Mouse (Mus musculus): ENCODE measurements around the gene Exosc9.
A peak's percentile ranks its signal among the peaks of the same experiment; 100 is the strongest.
"Not testable (repeated sequence)": the region's sequence is repeated elsewhere in the genome, so short reads cannot be mapped to it uniquely, and the experiment has no call there.

Gene Exosc9

DNA sequence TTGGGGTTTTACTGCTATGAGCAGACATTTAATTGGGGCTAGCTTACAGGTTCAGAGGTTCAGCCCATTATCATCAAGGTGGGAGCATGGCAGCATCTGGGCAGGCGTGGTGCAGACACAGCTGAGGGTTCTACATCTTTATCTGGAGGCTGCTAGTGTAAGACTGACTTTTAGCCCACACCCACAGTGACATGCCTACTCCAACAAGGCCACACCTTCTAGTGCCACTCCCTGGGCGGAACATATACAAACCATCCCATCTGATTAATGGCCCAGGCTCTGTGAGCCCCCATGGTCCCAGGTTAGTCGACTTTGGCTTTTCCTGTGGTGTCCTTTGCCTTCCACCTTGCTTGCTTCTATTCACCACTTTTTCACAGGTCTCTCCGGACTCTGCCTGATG is 7.2 kb downstream of the Exosc9 start:
- DNase-seq: no peak

DNA sequence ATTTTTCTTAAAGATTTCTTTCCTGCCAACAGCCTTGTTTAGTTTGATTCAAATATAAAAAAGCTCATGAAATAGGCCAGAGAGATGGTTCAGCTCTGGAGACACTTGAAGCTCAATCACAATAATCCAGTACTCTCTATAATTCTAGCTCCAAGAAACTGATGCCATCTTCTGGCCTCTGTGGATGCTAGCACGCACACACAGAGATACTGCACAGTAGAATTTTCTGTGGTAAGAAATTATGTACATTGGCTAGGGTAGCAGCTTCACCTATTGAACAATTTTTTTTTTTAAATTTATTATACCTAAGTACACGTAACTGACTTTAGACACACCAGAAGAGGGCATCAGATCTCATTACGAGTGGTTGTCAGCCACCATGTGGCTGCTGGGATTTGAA is 11.3 kb downstream of the Exosc9 start:
- DNase-seq: no peak

GRCm38 (mm10) chr3:36569836-36570235 is 17.4 kb downstream of the Exosc9 start:
- no peak for DNase-seq

GRCm38 (mm10) chr3:36571361-36571826 is 19.0 kb downstream of the Exosc9 start:
- DNase-seq: no peak

- peak; percentile 98 for DNase-seq
These were observed 19.5 kb downstream of the Exosc9 start, which contains the start of gene Ccna2 for GRCm38 (mm10) chr3:36571827-36572378. TSS of gene Ccna2 (minus strand) at chr3:36572150.

- no peak for DNase-seq
These were observed 46.4 kb downstream of the Exosc9 start for GRCm38 (mm10) chr3:36598811-36599210.

DNA sequence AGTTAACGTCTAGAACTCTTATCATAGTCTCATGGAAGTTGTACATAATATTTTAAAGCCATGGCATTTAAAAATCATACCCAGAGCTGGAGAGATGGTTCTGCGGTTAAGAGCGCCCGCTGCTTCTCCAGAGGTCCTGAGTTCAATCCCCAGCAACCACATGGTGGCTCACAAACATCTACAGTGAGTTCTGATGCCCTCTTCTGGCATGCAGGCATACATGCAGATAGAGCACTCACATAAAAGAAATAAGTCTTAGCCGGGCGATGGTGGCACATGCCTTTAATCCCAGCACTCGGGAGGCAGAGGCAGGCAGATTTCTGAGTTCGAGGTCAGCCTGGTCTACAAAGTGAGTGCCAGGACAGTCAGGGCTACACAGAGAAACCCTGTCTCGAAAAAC is 47.4 kb downstream of the Exosc9 start:
- DNase-seq: not testable (repeated sequence)

DNA sequence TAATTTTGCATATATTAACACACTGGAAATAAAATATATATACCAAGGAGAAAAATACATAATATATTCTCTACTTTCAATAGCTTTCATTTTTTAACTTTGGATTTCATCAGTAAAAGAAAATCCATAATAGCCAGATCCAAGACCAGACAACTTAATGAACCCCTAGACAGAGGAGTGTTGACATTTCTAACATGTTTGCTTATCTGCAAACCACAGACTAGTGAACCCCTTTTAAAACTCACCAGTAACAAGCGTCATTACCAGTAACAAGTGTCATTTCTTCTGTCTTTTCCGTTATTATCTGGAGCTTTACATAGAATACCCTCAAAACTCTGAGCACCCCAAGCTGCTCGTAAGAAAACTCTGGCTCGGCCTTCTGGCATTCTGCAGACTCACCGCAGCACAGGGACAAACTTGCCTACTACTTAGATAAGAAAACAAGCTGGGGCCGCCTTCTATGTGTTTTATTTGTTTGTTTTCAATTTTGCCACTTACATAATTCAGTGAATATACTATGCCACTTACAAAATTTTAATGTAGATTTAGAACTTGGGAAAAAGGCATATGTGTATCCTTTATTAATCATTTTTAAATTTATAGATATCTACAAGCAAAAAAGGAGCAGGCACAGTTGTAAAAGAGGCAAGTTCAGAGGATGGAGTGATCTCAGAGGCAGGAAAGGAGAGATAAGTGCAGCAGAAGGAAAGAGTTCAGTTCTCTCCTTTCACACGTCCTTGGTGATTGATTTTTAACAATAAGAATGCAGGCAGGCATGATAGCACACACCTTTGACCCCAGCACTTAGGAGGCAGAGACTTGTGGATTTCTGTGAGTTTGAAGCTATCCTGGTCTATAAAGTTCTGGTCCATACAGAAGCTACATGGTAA is 53.7 kb downstream of the Exosc9 start:
- DNase-seq: no peak

GRCm38 (mm10) chr3:36612687-36613086 is 60.3 kb downstream of the Exosc9 start:
- DNase-seq: peak; percentile 0

DNA sequence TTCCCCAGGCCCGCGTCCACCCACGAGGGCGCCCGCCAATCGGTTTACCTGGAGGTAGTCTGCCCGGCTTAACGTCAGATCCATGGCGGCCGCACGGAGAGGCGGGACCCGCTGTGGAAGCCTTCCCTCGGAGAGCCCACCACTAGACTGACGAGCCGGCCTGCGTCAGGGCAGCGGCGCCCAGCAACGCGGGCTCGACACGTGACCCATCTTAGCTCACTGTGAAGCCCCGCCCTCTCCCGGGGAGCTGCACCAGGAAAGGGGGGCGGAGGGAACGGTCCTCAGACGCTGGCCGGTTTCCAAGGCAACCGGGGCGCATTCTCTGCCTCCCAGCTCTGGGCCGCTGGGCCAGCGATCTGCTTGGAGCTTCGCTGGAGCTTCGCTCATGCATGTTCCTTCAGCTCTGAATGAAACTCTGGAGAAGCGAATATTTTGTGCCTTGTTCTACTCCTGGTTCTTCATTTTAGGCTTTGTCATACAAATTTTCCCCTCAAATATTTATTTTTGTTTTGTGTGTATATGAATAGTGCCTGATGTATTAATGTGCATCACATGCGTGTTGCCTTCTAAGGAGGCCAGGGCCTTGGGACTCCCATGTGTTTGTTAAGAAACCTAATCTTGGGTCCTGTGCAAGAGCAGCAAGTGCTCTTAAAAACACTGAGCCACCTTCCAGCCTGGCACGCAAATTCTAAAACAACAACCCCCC is 60.9 kb downstream of the Exosc9 start, which contains the start of gene Bbs7:
TSS of gene Bbs7 (minus strand) at position 276 of the 706 bp plus-strand sequence.
- peak; percentile 94 for DNase-seq

- DNase-seq: peak; percentile 1
These were observed 61.5 kb downstream of the Exosc9 start for GRCm38 (mm10) chr3:36613908-36614255.
